Mouse (Mus musculus): Measurements from ENCODE around the gene Defb45. TPM values are rescaled to one million over a fixed set of nuclear protein-coding genes. Genes with fewer than 3 reads are reported as not detected.

Defb45 gene
- polyA plus RNA-seq, 1 experiment from 2014 or later = not detected

DNA sequence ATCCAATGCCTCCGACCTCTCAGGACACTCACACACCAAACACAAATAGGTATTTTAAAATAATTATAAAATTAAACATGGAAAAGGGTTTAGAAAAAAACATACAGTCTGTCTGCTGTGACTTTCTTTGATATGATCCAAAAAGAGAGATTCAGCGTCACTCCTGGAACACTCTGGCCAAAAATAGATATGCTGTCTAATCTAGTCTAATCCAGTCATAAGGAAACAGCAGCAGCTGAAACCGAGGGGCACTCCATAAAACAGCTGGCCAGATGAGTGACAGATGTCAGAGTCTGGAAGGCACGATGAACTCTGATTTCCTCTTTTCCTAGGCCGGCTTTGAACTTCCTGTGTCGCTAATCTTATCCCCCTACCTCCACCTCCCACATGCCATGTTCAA lies 17.3 kb upstream of the Defb45 start:
- no peaks in the 10 kb centered on the region for H3K27me3 ChIP-seq (ENCODE audit: control insufficient read depth, insufficient read depth, low read length)
- H3K36me3 ChIP-seq (ENCODE audit: control insufficient read depth, insufficient read depth, low read length) = no peaks in the 10 kb centered on the region
- no peaks in the 10 kb centered on the region for H3K4me1 ChIP-seq (ENCODE audit: control insufficient read depth, insufficient read depth, low read length)
- no peak overlapping the region for H3K9ac ChIP-seq (ENCODE audit: low read length)
- DNase-seq (ENCODE audit: low spot score, missing footprints) (no peak), ATAC-seq (ENCODE audit: low FRiP score) (no peak)
- no peak overlapping the region for H3K4me3 ChIP-seq (ENCODE audit: low read depth, low read length)
- WGBS = 85% methylated on average over 6 of the region's 6 CpGs
- no peak overlapping the region for H3K27ac ChIP-seq (ENCODE audit: low read depth, low read length)
- H3K4me2 ChIP-seq = no peak overlapping the region
- H3K9me3 ChIP-seq (ENCODE audit: control insufficient read depth, low read length) = no peaks in the 10 kb centered on the region

GRCm38 (mm10) chr2:152615563-152615962 lies 16.4 kb upstream of the Defb45 start:
- peak; percentile 64; the same call in 1 of the 2 replicates for ATAC-seq (ENCODE audit: low FRiP score)
- Histone ChIP-seq H3K9me3 (ENCODE audit: control insufficient read depth, low read length) (no peaks in the 10 kb centered on the region), H3K27ac (ENCODE audit: low read depth, low read length) (no peak overlapping the region), H3K4me2 (no peak overlapping the region), H3K4me3 (ENCODE audit: low read depth, low read length) (no peak overlapping the region), H3K36me3 (ENCODE audit: control insufficient read depth, insufficient read depth, low read length) (no peaks in the 10 kb centered on the region), H3K27me3 (ENCODE audit: control insufficient read depth, insufficient read depth, low read length) (no peaks in the 10 kb centered on the region), H3K4me1 (ENCODE audit: control insufficient read depth, insufficient read depth, low read length) (no peaks in the 10 kb centered on the region), H3K9ac (ENCODE audit: low read length) (no peak overlapping the region)
- 12% methylated on average over 7 of the region's 7 CpGs for WGBS
- DNase-seq (ENCODE audit: low spot score, missing footprints) = peak; percentile 97

- H3K9me3 ChIP-seq (ENCODE audit: control insufficient read depth, low read length) = no peaks in the 10 kb centered on the region
- 33% methylated on average over 7 of the region's 8 CpGs for WGBS
- H3K36me3 ChIP-seq (ENCODE audit: control insufficient read depth, insufficient read depth, low read length) = no peaks in the 10 kb centered on the region
- no peak overlapping the region for H3K9ac ChIP-seq (ENCODE audit: low read length)
- H3K4me2 ChIP-seq = no peak overlapping the region
- H3K4me1 ChIP-seq (ENCODE audit: control insufficient read depth, insufficient read depth, low read length) = no peaks in the 10 kb centered on the region
- DNase-seq (ENCODE audit: low spot score, missing footprints) (no peak), ATAC-seq (ENCODE audit: low FRiP score) (no peak)
- H3K27me3 ChIP-seq (ENCODE audit: control insufficient read depth, insufficient read depth, low read length) = no peaks in the 10 kb centered on the region
- H3K27ac ChIP-seq (ENCODE audit: low read depth, low read length) = no peak overlapping the region
- H3K4me3 ChIP-seq (ENCODE audit: low read depth, low read length) = no peak overlapping the region
Measured at GRCm38 (mm10) chr2:152612193-152612592, 13.0 kb upstream of the Defb45 start.

GRCm38 (mm10) chr2:152608719-152609118 lies 9.5 kb upstream of the Defb45 start:
- H3K4me3 ChIP-seq (ENCODE audit: low read depth, low read length) = no peak overlapping the region
- no peaks in the 10 kb centered on the region for H3K4me1 ChIP-seq (ENCODE audit: control insufficient read depth, insufficient read depth, low read length)
- ATAC-seq (ENCODE audit: low FRiP score) (no peak), DNase-seq (ENCODE audit: low spot score, missing footprints) (peak; percentile 72)
- H3K4me2 ChIP-seq = no peak overlapping the region
- H3K36me3 ChIP-seq (ENCODE audit: control insufficient read depth, insufficient read depth, low read length) = no peaks in the 10 kb centered on the region
- no peaks in the 10 kb centered on the region for H3K27me3 ChIP-seq (ENCODE audit: control insufficient read depth, insufficient read depth, low read length)
- H3K9ac ChIP-seq (ENCODE audit: low read length) = no peak overlapping the region
- 89% methylated on average over 1 of the region's 1 CpGs for WGBS
- no peaks in the 10 kb centered on the region for H3K9me3 ChIP-seq (ENCODE audit: control insufficient read depth, low read length)
- no peak overlapping the region for H3K27ac ChIP-seq (ENCODE audit: low read depth, low read length)

- Histone ChIP-seq H3K4me3 (ENCODE audit: low read depth, low read length) (no peak overlapping the region), H3K27me3 (ENCODE audit: control insufficient read depth, insufficient read depth, low read length) (no peaks in the 10 kb centered on the region), H3K9ac (ENCODE audit: low read length) (no peak overlapping the region), H3K27ac (ENCODE audit: low read depth, low read length) (no peak overlapping the region), H3K36me3 (ENCODE audit: control insufficient read depth, insufficient read depth, low read length) (no peaks in the 10 kb centered on the region), H3K9me3 (ENCODE audit: control insufficient read depth, low read length) (no peaks in the 10 kb centered on the region), H3K4me2 (no peak overlapping the region), H3K4me1 (ENCODE audit: control insufficient read depth, insufficient read depth, low read length) (no peaks in the 10 kb centered on the region)
- DNase-seq (ENCODE audit: low spot score, missing footprints) (no peak), ATAC-seq (ENCODE audit: low FRiP score) (no peak)
- WGBS = 84% methylated on average over 6 of the region's 6 CpGs
Measured at GRCm38 (mm10) chr2:152607746-152608145, 8.5 kb upstream of the Defb45 start.

DNA sequence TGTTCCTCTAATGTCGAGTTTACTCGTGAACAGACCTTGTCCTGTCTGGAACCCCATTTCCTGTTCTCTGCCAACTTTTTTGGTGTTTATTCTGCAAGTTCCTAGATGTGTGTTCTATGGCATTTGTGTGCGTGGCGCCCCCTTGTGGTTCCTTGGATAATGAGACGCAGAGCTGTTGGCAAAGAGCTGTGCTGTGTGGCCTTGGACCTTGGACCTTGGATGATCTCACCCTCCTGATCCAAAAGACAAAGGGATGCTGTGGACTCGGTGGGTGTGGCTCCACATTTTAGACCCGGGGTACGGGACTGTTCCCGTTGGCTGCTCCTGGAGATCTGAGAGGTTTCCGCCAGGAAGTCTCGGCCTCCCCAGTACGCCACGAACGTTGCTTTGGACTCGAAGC lies 4.9 kb upstream of the Defb45 start, which contains the start of gene Defb36:
Gene Defb36, plus strand, starts transcription at position 271 of the 400 bp plus-strand sequence.
- Histone ChIP-seq H3K9ac (ENCODE audit: low read length) (no peak within 1 kb of the TSS), H3K36me3 (ENCODE audit: control insufficient read depth, insufficient read depth, low read length) (no peaks in the 10 kb centered on the region), H3K4me2 (no peak within 1 kb of the TSS), H3K27ac (ENCODE audit: low read depth, low read length) (no peak within 1 kb of the TSS), H3K4me1 (ENCODE audit: control insufficient read depth, insufficient read depth, low read length) (no peaks in the 10 kb centered on the region), H3K4me3 (ENCODE audit: low read depth, low read length) (no peak within 1 kb of the TSS), H3K9me3 (ENCODE audit: control insufficient read depth, low read length) (no peaks in the 10 kb centered on the region), H3K27me3 (ENCODE audit: control insufficient read depth, insufficient read depth, low read length) (no peaks in the 10 kb centered on the region)
- DNase-seq (ENCODE audit: low spot score, missing footprints) (peak; percentile 76), ATAC-seq (ENCODE audit: low FRiP score) (no peak)
- WGBS = 84% methylated on average over 15 of the region's 15 CpGs

DNA sequence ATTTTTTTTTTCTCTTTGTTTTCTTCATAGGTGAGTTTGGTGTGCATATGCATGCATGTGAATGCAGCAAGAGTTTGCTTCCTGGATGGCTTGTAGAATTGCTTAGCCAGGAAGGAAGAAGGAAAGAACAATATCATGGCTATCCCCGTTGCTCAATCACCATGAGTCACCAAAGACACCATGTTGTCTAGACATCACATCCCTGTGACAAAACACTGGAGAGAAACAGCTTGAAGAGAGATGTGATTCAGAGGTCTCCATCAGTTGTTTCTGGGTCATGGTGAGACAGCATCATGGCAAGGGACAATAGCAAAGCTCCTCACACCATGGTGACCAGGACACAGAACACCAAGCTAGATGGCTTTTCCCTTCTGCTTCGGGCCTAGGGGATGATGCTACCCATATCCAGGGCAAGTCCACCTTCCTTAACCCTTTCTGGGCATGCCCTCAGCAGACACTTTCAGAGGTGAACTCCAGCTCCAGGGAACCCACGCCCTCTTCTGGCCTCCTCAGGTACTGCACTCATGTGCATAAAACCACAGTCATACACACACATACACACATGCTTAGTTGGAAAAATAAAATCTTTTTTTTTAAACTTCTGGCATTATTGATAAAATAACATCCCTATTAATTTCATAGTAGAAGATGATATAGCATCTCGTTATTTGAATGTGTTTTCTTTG lies 2.2 kb upstream of the Defb45 start:
- no peaks in the 10 kb centered on the region for H3K9me3 ChIP-seq (ENCODE audit: control insufficient read depth, low read length)
- 79% methylated on average over 4 of the region's 4 CpGs for WGBS
- no peak overlapping the region for H3K9ac ChIP-seq (ENCODE audit: low read length)
- no peak overlapping the region for H3K4me3 ChIP-seq (ENCODE audit: low read depth, low read length)
- H3K36me3 ChIP-seq (ENCODE audit: control insufficient read depth, insufficient read depth, low read length) = no peaks in the 10 kb centered on the region
- no peak overlapping the region for H3K4me2 ChIP-seq
- DNase-seq (ENCODE audit: low spot score, missing footprints) (peak; percentile 21), ATAC-seq (ENCODE audit: low FRiP score) (no peak)
- H3K27me3 ChIP-seq (ENCODE audit: control insufficient read depth, insufficient read depth, low read length) = no peaks in the 10 kb centered on the region
- H3K4me1 ChIP-seq (ENCODE audit: control insufficient read depth, insufficient read depth, low read length) = no peaks in the 10 kb centered on the region
- no peak overlapping the region for H3K27ac ChIP-seq (ENCODE audit: low read depth, low read length)

- Histone ChIP-seq H3K4me3 (ENCODE audit: low read depth, low read length) (no peak overlapping the region), H3K36me3 (ENCODE audit: control insufficient read depth, insufficient read depth, low read length) (no peaks in the 10 kb centered on the region), H3K27ac (ENCODE audit: low read depth, low read length) (no peak overlapping the region), H3K4me1 (ENCODE audit: control insufficient read depth, insufficient read depth, low read length) (no peaks in the 10 kb centered on the region), H3K27me3 (ENCODE audit: control insufficient read depth, insufficient read depth, low read length) (no peaks in the 10 kb centered on the region), H3K9ac (ENCODE audit: low read length) (no peak overlapping the region), H3K4me2 (no peak overlapping the region), H3K9me3 (ENCODE audit: control insufficient read depth, low read length) (no peaks in the 10 kb centered on the region)
- DNase-seq (ENCODE audit: low spot score, missing footprints) = no peak
- 87% methylated on average over 6 of the region's 6 CpGs for WGBS
- no peak for ATAC-seq (ENCODE audit: low FRiP score)
Measured at GRCm38 (mm10) chr2:152600076-152600475, 877 bp upstream of the Defb45 start.

DNA sequence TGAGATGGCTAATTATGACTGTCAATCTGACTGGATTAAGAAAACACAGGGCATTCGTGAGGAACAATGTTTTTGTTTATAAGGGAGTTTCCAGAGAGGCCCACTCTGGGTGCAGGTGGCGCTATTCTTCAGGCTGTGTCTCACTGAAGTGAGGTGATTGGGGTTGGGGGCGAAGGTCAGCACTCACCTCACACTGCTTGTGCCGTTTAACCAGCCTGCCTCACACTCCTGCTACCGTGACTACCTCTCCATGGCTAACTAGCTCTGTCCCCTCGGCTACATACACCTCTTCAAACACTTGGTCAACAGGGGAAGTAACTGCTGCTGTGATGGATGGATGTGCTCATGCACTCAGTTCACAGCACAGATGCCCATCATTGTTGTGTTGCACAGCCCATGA lies 10.2 kb downstream of the Defb45 start:
- 51% methylated on average over 6 of the region's 6 CpGs for WGBS
- Histone ChIP-seq H3K4me1 (ENCODE audit: control insufficient read depth, insufficient read depth, low read length) (no peaks in the 10 kb centered on the region), H3K27ac (ENCODE audit: low read depth, low read length) (no peak overlapping the region), H3K4me3 (ENCODE audit: low read depth, low read length) (no peak overlapping the region), H3K9me3 (ENCODE audit: control insufficient read depth, low read length) (no peaks in the 10 kb centered on the region), H3K27me3 (ENCODE audit: control insufficient read depth, insufficient read depth, low read length) (no peaks in the 10 kb centered on the region), H3K4me2 (no peak overlapping the region), H3K9ac (ENCODE audit: low read length) (no peak overlapping the region), H3K36me3 (ENCODE audit: control insufficient read depth, insufficient read depth, low read length) (no peaks in the 10 kb centered on the region)
- ATAC-seq (ENCODE audit: low FRiP score) (no peak), DNase-seq (ENCODE audit: low spot score, missing footprints) (peak; percentile 62)
